Mouse (Mus musculus): Measurements from ENCODE around the gene Prkag1. TPM values are rescaled to one million over a fixed set of nuclear protein-coding genes. Genes with fewer than 3 reads are reported as not detected.

Prkag1 gene
- total RNA-seq, 2 experiments from 2014 or later = 46.1 to 52.3 TPM

GRCm38 (mm10) chr15:98852071-98852470 is 20.8 kb upstream of the Prkag1 start:
- Histone ChIP-seq H3K4me3 (no peak overlapping the region), H3K27ac (no peak overlapping the region)
- intact Hi-C loops (cut with DNase I) = no loop called here
- no peak for TF ChIP-seq CTCF (IDR thresholded peaks at IDR 0.05)
- no peak for DNase-seq (ENCODE audit: extremely low spot score in 1 of 2, low spot score in 2 of 2)

- intact Hi-C loops (cut with DNase I) = no loop called here
- no peak for DNase-seq (ENCODE audit: extremely low spot score in 1 of 2, low spot score in 2 of 2)
- TF ChIP-seq CTCF (IDR thresholded peaks at IDR 0.05) = no peak
- no peak overlapping the region for H3K27ac ChIP-seq
- no peak overlapping the region for H3K4me3 ChIP-seq
These were observed 20.0 kb upstream of the Prkag1 start for GRCm38 (mm10) chr15:98851229-98851818.

GRCm38 (mm10) chr15:98850668-98851067 is 19.3 kb upstream of the Prkag1 start:
- intact Hi-C loops (cut with DNase I) = no loop called here
- Histone ChIP-seq H3K4me3 (no peak overlapping the region), H3K27ac (no peak overlapping the region)
- no peak for DNase-seq (ENCODE audit: extremely low spot score in 1 of 2, low spot score in 2 of 2)
- no peak for TF ChIP-seq CTCF (IDR thresholded peaks at IDR 0.05)

- TF ChIP-seq CTCF (IDR thresholded peaks at IDR 0.05) = no peak
- intact Hi-C loops (cut with DNase I) = no loop called here
- Histone ChIP-seq H3K27ac (no peak overlapping the region), H3K4me3 (no peak overlapping the region)
- DNase-seq (ENCODE audit: extremely low spot score in 1 of 2, low spot score in 2 of 2) = no peak
These were observed 18.8 kb upstream of the Prkag1 start for GRCm38 (mm10) chr15:98849956-98850600.

- Histone ChIP-seq H3K4me3 (no peak overlapping the region), H3K27ac (no peak overlapping the region)
- intact Hi-C loops (cut with DNase I) = no loop called here
- no peak for TF ChIP-seq CTCF (IDR thresholded peaks at IDR 0.05)
- no peak for DNase-seq (ENCODE audit: extremely low spot score in 1 of 2, low spot score in 2 of 2)
These were observed 17.8 kb upstream of the Prkag1 start for GRCm38 (mm10) chr15:98849165-98849564.

- H3K27ac ChIP-seq = no peak overlapping the region
- intact Hi-C loops (cut with DNase I) = no loop called here
- DNase-seq (ENCODE audit: extremely low spot score in 1 of 2, low spot score in 2 of 2) = no peak
- TF ChIP-seq CTCF (IDR thresholded peaks at IDR 0.05) = no peak
- H3K4me3 ChIP-seq = no peak overlapping the region
These were observed 14.8 kb upstream of the Prkag1 start for GRCm38 (mm10) chr15:98846140-98846539.

GRCm38 (mm10) chr15:98845149-98845548 is 13.8 kb upstream of the Prkag1 start:
- Histone ChIP-seq H3K27ac (no peak overlapping the region), H3K4me3 (no peak overlapping the region)
- intact Hi-C loops (cut with DNase I) = no loop called here
- no peak for TF ChIP-seq CTCF (IDR thresholded peaks at IDR 0.05)
- DNase-seq (ENCODE audit: extremely low spot score in 1 of 2, low spot score in 2 of 2) = no peak

GRCm38 (mm10) chr15:98843595-98844223 is 12.4 kb upstream of the Prkag1 start:
- H3K27ac ChIP-seq = no peak overlapping the region; the same call in 1 of the 2 replicates
- intact Hi-C loops (cut with DNase I) = no loop called here
- TF ChIP-seq CTCF (IDR thresholded peaks at IDR 0.05) = no peak
- no peak for DNase-seq (ENCODE audit: extremely low spot score in 1 of 2, low spot score in 2 of 2)
- no peak overlapping the region for H3K4me3 ChIP-seq

- intact Hi-C loops (cut with DNase I) = no loop called here
- no peak for TF ChIP-seq CTCF (IDR thresholded peaks at IDR 0.05)
- no peak for DNase-seq (ENCODE audit: extremely low spot score in 1 of 2, low spot score in 2 of 2)
- Histone ChIP-seq H3K27ac (no peak overlapping the region), H3K4me3 (no peak overlapping the region)
These were observed 8.6 kb upstream of the Prkag1 start for GRCm38 (mm10) chr15:98839671-98840585.

GRCm38 (mm10) chr15:98839161-98839560 is 7.8 kb upstream of the Prkag1 start:
- intact Hi-C loops (cut with DNase I) = no loop called here
- no peak overlapping the region for H3K4me3 ChIP-seq
- TF ChIP-seq CTCF (IDR thresholded peaks at IDR 0.05) = no peak
- no peak overlapping the region for H3K27ac ChIP-seq
- no peak for DNase-seq (ENCODE audit: extremely low spot score in 1 of 2, low spot score in 2 of 2)

- DNase-seq (ENCODE audit: extremely low spot score in 1 of 2, low spot score in 2 of 2) = no peak
- Histone ChIP-seq H3K27ac (no peak overlapping the region), H3K4me3 (no peak overlapping the region)
- TF ChIP-seq CTCF (IDR thresholded peaks at IDR 0.05) = no peak
- intact Hi-C loops (cut with DNase I) = no loop called here
These were observed 6.4 kb upstream of the Prkag1 start for GRCm38 (mm10) chr15:98837743-98838103.
